In the genomic region with DNA sequence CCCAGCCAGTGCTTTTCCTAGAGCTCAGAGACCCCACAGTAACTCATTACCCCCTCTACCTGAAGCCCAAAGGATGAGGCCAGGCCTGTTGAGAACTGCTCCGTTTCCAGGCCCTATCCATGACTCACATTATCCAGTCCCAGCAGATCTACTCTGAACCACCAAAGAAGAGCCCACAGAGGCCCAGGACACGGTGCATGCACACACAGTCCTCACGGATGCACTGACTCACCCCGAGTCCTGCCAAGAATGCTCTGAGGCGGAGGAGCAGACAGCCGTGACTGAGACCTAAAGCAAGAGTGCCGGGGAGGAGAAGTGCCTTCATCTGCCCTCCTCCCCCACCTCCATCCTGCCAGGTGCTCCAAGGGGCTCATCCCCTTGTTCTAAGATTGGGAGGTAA, we compare ENCODE assay signal across 10 mouse cellular contexts. TPM values are rescaled to one million over a fixed set of nuclear protein-coding genes. Genes with fewer than 3 reads are reported as not detected.
DNase-seq lines count a peak whose midpoint lies in the region; ATAC-seq lines count a peak whose summit lies in the region.
"Had no signal": no experiment of that assay in that cellular context is flagged by ENCODE, and none has a peak within 500 bp of the region (broad histone marks: within the 10 kb centered on the region; RNA-seq: fewer than 3 reads in every experiment).

No protein-coding gene starts in this region.

- no peaks in the 10 kb centered on the region for H3K27me3 ChIP-seq in stomach, embryonic 16.5 days (ENCODE audit: control insufficient read depth, insufficient read depth, low read length)
- no peaks in the 10 kb centered on the region for H3K27me3 ChIP-seq in forebrain, embryonic 15.5 days
- peaks cover 15% of the 10 kb centered on the region for H3K27me3 ChIP-seq in liver, embryonic 12.5 days (replicated peaks)
- H3K27me3 ChIP-seq: embryonic facial prominence, embryonic 13.5 days had no signal

- no peak for ATAC-seq in stomach, embryonic 16.5 days (ENCODE audit: insufficient read depth, low FRiP score)
- ATAC-seq in forebrain, embryonic 15.5 days (replicated peaks), result no peak
- no peak for ATAC-seq in liver, embryonic 12.5 days

- no peaks in the 10 kb centered on the region for H3K9me3 ChIP-seq in stomach, embryonic 16.5 days (replicated peaks; ENCODE audit: control insufficient read depth, low read length)
- no peaks in the 10 kb centered on the region for H3K9me3 ChIP-seq in forebrain, embryonic 15.5 days
- no peaks in the 10 kb centered on the region for H3K9me3 ChIP-seq in liver, embryonic 12.5 days (replicated peaks)
- H3K9me3 ChIP-seq: embryonic facial prominence, embryonic 13.5 days had no signal

- intact Hi-C loops in gastrocnemius, postnatal 14 days (cut with DNase I; ENCODE audit: low total_unique reads), result loop anchor here (5.0 kb wide), 1 partner anchor 43 kb away; no protein-coding TSS in a partner anchor

- no peak overlapping the region for H3K4me3 ChIP-seq in stomach, embryonic 16.5 days (replicated peaks; ENCODE audit: low read length)
- no peak overlapping the region for H3K4me3 ChIP-seq in forebrain, embryonic 15.5 days
- no peak overlapping the region for H3K4me3 ChIP-seq in liver, embryonic 12.5 days
- H3K4me3 ChIP-seq: embryonic facial prominence, embryonic 13.5 days had no signal

- peak; percentile 60 for DNase-seq in gastrocnemius, adult 18-20 months (ENCODE audit: low spot score)
- DNase-seq in gastrocnemius, postnatal 14 days, result no peak
- peak; percentile 85 for DNase-seq in right cerebral cortex, adult 18-20 months
- DNase-seq in right cerebral cortex, postnatal 4 days, result no peak
- DNase-seq in kidney, adult 11 months, result peak; percentile 58
- DNase-seq: lung, embryonic 14.5 days had no signal

- H3K9ac ChIP-seq in stomach, embryonic 16.5 days (ENCODE audit: low read length), result no peak overlapping the region
- no peak overlapping the region for H3K9ac ChIP-seq in forebrain, embryonic 15.5 days (replicated peaks)
- no peak overlapping the region for H3K9ac ChIP-seq in liver, embryonic 12.5 days
- H3K9ac ChIP-seq: embryonic facial prominence, embryonic 13.5 days; lung, embryonic 14.5 days had no signal

- 54% methylated on average over 7 of the region's 7 CpGs for WGBS in stomach, embryonic 16.5 days
- WGBS in forebrain, embryonic 15.5 days, result 70% methylated on average over 7 of the region's 7 CpGs
- 77% methylated on average over 7 of the region's 7 CpGs for WGBS in liver, embryonic 12.5 days (ENCODE audit: insufficient replicate concordance)

- 0 out of 2 replicates have a peak overlapping the region, but pooled peaks have one; percentile 2 for H3K27ac ChIP-seq in stomach, embryonic 16.5 days (ENCODE audit: low read length)
- H3K27ac ChIP-seq in forebrain, embryonic 15.5 days (replicated peaks), result no peak overlapping the region
- H3K27ac ChIP-seq in liver, embryonic 12.5 days, result no peak overlapping the region
- H3K27ac ChIP-seq: embryonic facial prominence, embryonic 13.5 days had no signal

- H3K4me2 ChIP-seq in stomach, embryonic 16.5 days (ENCODE audit: low read depth, low read length), result no peak overlapping the region
- H3K4me2 ChIP-seq in forebrain, embryonic 15.5 days (replicated peaks), result no peak overlapping the region
- H3K4me2 ChIP-seq in liver, embryonic 12.5 days, result no peak overlapping the region
- H3K4me2 ChIP-seq: embryonic facial prominence, embryonic 13.5 days; lung, embryonic 14.5 days had no signal

- no peaks in the 10 kb centered on the region for H3K4me1 ChIP-seq in stomach, embryonic 16.5 days (ENCODE audit: control insufficient read depth, insufficient read depth, low read length)
- no peaks in the 10 kb centered on the region for H3K4me1 ChIP-seq in forebrain, embryonic 15.5 days
- no peaks in the 10 kb centered on the region for H3K4me1 ChIP-seq in liver, embryonic 12.5 days
- H3K4me1 ChIP-seq: embryonic facial prominence, embryonic 13.5 days had no signal

- no peaks in the 10 kb centered on the region for H3K36me3 ChIP-seq in stomach, embryonic 16.5 days (ENCODE audit: control insufficient read depth, insufficient read depth, low read length)
- H3K36me3 ChIP-seq in forebrain, embryonic 15.5 days, result no peaks in the 10 kb centered on the region
- H3K36me3 ChIP-seq in liver, embryonic 12.5 days, result no peaks in the 10 kb centered on the region

RNA-seq across cellular contexts. Expression of a gene that starts 16.0 kb away (rescaled TPM):
- 1 to 10 TPM; 4.3 to 6.5 TPM for total RNA-seq in gastrocnemius, adult 18-20 months (2021)
- total RNA-seq in gastrocnemius, postnatal 14 days (2021), result 1 to 10 TPM; 2.7 to 4.1 TPM
- 10.7 and 11.0 TPM in 2 replicates for polyA plus RNA-seq in stomach, embryonic 16.5 days (2015; fragmentation: Nextera tagmentation; extraction: Ambion mirVana)
- 24.2 and 25.3 TPM in 2 replicates for polyA plus RNA-seq in forebrain, embryonic 15.5 days (2015; fragmentation: Nextera tagmentation; extraction: Ambion mirVana)
- 2.6 and 3.1 TPM in 2 replicates for polyA plus RNA-seq in liver, embryonic 12.5 days (2016; fragmentation: Nextera tagmentation; extraction: Ambion mirVana)

RNA-seq across cellular contexts. Expression of a gene that starts 25.2 kb away (rescaled TPM):
- 10 to 100 TPM; 24.8 to 46.2 TPM for total RNA-seq in gastrocnemius, adult 18-20 months (2021)
- total RNA-seq in gastrocnemius, postnatal 14 days (2021), result 10 to 100 TPM; 25.9 to 31.5 TPM
- polyA plus RNA-seq in stomach, embryonic 16.5 days (2015; fragmentation: Nextera tagmentation; extraction: Ambion mirVana), result 10.1 and 10.2 TPM in 2 replicates
- 15.1 and 15.2 TPM in 2 replicates for polyA plus RNA-seq in forebrain, embryonic 15.5 days (2015; fragmentation: Nextera tagmentation; extraction: Ambion mirVana)
- 0.68 and 0.79 TPM in 2 replicates for polyA plus RNA-seq in liver, embryonic 12.5 days (2016; fragmentation: Nextera tagmentation; extraction: Ambion mirVana)

Comparison
In these comparisons a context has a peak if more than half of its experiments do, and no peak if none do; other contexts are left out.
1. DNase-seq: peak in gastrocnemius, adult 18-20 months (single experiment), right cerebral cortex, adult 18-20 months (single experiment) and kidney, adult 11 months (single experiment); none in gastrocnemius, postnatal 14 days (single experiment) and right cerebral cortex, postnatal 4 days (single experiment).